Mouse (Mus musculus): ENCODE data around the gene Ccdc191.

- TF ChIP-seq CTCF (IDR thresholded peaks at IDR 0.05; ENCODE audit: extremely low read depth, insufficient read depth, insufficient read length, insufficient replicate concordance) = no peak
- TF ChIP-seq POLR2A (IDR thresholded peaks at IDR 0.05; ENCODE audit: low read depth, low read length) = no peak
These were observed 80.8 kb downstream of the Ccdc191 start for GRCm38 (mm10) chr16:43970426-43970825.

Measured in spleen, adult 2 months (tissue).